Mouse (Mus musculus): Measurements from ENCODE around the gene Pa2g4. TPM values are rescaled to one million over a fixed set of nuclear protein-coding genes. Genes with fewer than 3 reads are reported as not detected.
"Not testable (repeated sequence)": the region's sequence is repeated elsewhere in the genome, so short reads cannot be mapped to it uniquely, and the experiment has no call there.

The Pa2g4 gene
- total RNA-seq (2014; fragmentation: Nextera tagmentation) (404 and 410 TPM in 2 replicates), total RNA-seq (2017) (414 and 442 TPM in 2 replicates)

- peak; percentile 85 for ATAC-seq (replicated peaks; ENCODE audit: poor library complexity, severe bottlenecking)
These were observed at the start of gene Pa2g4 for GRCm38 (mm10) chr10:128565788-128566531. TSS of gene Pa2g4 (minus strand) at chr10:128565987.

- ATAC-seq (replicated peaks; ENCODE audit: poor library complexity, severe bottlenecking), result no peak
These were observed 49.1 kb upstream of the Pa2g4 start for GRCm38 (mm10) chr10:128614934-128615333.

- ATAC-seq (replicated peaks; ENCODE audit: poor library complexity, severe bottlenecking), result not testable (repeated sequence)
These were observed 48.0 kb upstream of the Pa2g4 start for GRCm38 (mm10) chr10:128613820-128614219.

- ATAC-seq (replicated peaks; ENCODE audit: poor library complexity, severe bottlenecking), result peak; percentile 38
These were observed 47.3 kb upstream of the Pa2g4 start for GRCm38 (mm10) chr10:128613154-128613440.

GRCm38 (mm10) chr10:128612433-128613153, 46.8 kb upstream of the Pa2g4 start:
- ATAC-seq (replicated peaks; ENCODE audit: poor library complexity, severe bottlenecking), result peak; percentile 98

- ATAC-seq (replicated peaks; ENCODE audit: poor library complexity, severe bottlenecking), result no peak
These were observed 40.7 kb upstream of the Pa2g4 start for GRCm38 (mm10) chr10:128606483-128606882.

GRCm38 (mm10) chr10:128602470-128603128, 36.8 kb upstream of the Pa2g4 start:
- no peak for ATAC-seq (replicated peaks; ENCODE audit: poor library complexity, severe bottlenecking)

- no peak for ATAC-seq (replicated peaks; ENCODE audit: poor library complexity, severe bottlenecking)
These were observed 35.7 kb upstream of the Pa2g4 start for GRCm38 (mm10) chr10:128601499-128601898.

GRCm38 (mm10) chr10:128598476-128598875, 32.7 kb upstream of the Pa2g4 start:
- ATAC-seq (replicated peaks; ENCODE audit: poor library complexity, severe bottlenecking), result no peak

- no peak for ATAC-seq (replicated peaks; ENCODE audit: poor library complexity, severe bottlenecking)
These were observed 27.0 kb upstream of the Pa2g4 start for GRCm38 (mm10) chr10:128592797-128593196.

GRCm38 (mm10) chr10:128591436-128591835, 25.6 kb upstream of the Pa2g4 start:
- ATAC-seq (replicated peaks; ENCODE audit: poor library complexity, severe bottlenecking), result no peak

GRCm38 (mm10) chr10:128590193-128590690, 24.5 kb upstream of the Pa2g4 start:
- ATAC-seq (replicated peaks; ENCODE audit: poor library complexity, severe bottlenecking), result peak; percentile 62

GRCm38 (mm10) chr10:128589464-128590192, 23.8 kb upstream of the Pa2g4 start, which contains the start of gene Erbb3:
TSS of gene Erbb3 (minus strand) at chr10:128589652.
- ATAC-seq (replicated peaks; ENCODE audit: poor library complexity, severe bottlenecking), result peak; percentile 61

GRCm38 (mm10) chr10:128588775-128589463, 23.1 kb upstream of the Pa2g4 start:
- no peak for ATAC-seq (replicated peaks; ENCODE audit: poor library complexity, severe bottlenecking)

GRCm38 (mm10) chr10:128588136-128588535, 22.3 kb upstream of the Pa2g4 start:
- no peak for ATAC-seq (replicated peaks; ENCODE audit: poor library complexity, severe bottlenecking)

- 0 out of 2 replicates have a peak, but pooled peaks have one; percentile 13 for ATAC-seq (replicated peaks; ENCODE audit: poor library complexity, severe bottlenecking)
These were observed 21.9 kb upstream of the Pa2g4 start for GRCm38 (mm10) chr10:128587697-128588096.

- no peak for ATAC-seq (replicated peaks; ENCODE audit: poor library complexity, severe bottlenecking)
These were observed 21.3 kb upstream of the Pa2g4 start for GRCm38 (mm10) chr10:128587120-128587519.

GRCm38 (mm10) chr10:128586546-128586945, 20.8 kb upstream of the Pa2g4 start:
- no peak for ATAC-seq (replicated peaks; ENCODE audit: poor library complexity, severe bottlenecking)

- ATAC-seq (replicated peaks; ENCODE audit: poor library complexity, severe bottlenecking), result no peak
These were observed 18.6 kb upstream of the Pa2g4 start for GRCm38 (mm10) chr10:128584386-128584785.

- no peak for ATAC-seq (replicated peaks; ENCODE audit: poor library complexity, severe bottlenecking)
These were observed 17.9 kb upstream of the Pa2g4 start for GRCm38 (mm10) chr10:128583644-128584043.

Measured in granulocyte monocyte progenitor cell, adult 5-6 weeks (primary cell).